Mouse (Mus musculus): ENCODE measurements around the gene Clec4f. TPM values are rescaled to one million over a fixed set of nuclear protein-coding genes. Genes with fewer than 3 reads are reported as not detected.

Gene Clec4f
- polyA plus RNA-seq, 1 experiment: not detected

GRCm38 (mm10) chr6:83699971-83700370, 44.0 kb upstream of the Clec4f start:
- TF ChIP-seq POLR2A (IDR thresholded peaks at IDR 0.05; ENCODE audit: low read depth, low read length): no peak
- TF ChIP-seq CTCF (conservative IDR thresholded peaks at IDR 0.05; ENCODE audit: insufficient read depth, insufficient read length, low read depth, low read length): no peak
- no peaks in the 10 kb centered on the region for H3K4me1 ChIP-seq (ENCODE audit: control insufficient read depth, insufficient read depth, low read length)
- no peaks in the 10 kb centered on the region for H3K36me3 ChIP-seq (ENCODE audit: control insufficient read depth, insufficient read depth, low read length)
- H3K27ac ChIP-seq (ENCODE audit: insufficient read depth, low read depth, low read length): no peak overlapping the region
- no peak overlapping the region for H3K4me3 ChIP-seq (ENCODE audit: insufficient read depth, low read depth, low read length)
- 6% methylated on average over 5 of the region's 5 CpGs for WGBS
- H3K27me3 ChIP-seq (replicated peaks; ENCODE audit: control insufficient read depth, insufficient read depth, low read length): peaks cover 11% of the 10 kb centered on the region
- DNase-seq: no peak

DNA sequence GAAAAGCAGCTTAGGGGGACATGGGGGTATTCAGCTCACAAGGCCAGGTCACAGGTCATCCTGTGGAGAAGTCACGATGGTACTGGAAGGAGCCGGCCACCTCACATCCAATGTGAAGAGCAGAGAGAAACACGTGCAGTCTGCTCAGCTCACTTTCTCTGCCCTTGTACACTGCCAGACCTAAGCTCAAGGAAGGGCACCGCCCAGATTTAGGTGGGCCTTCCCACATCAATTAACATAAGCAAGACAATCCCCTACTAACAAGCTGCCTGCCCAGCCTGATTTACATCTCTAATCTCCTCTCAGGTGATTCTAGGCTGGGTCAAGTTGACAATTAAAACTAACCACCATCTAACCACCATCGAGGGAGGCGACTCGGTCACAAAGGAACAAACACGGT, 41.9 kb upstream of the Clec4f start:
- peaks cover 11% of the 10 kb centered on the region for H3K27me3 ChIP-seq (replicated peaks; ENCODE audit: control insufficient read depth, insufficient read depth, low read length)
- TF ChIP-seq CTCF (conservative IDR thresholded peaks at IDR 0.05; ENCODE audit: insufficient read depth, insufficient read length, low read depth, low read length) (no peak), POLR2A (IDR thresholded peaks at IDR 0.05; ENCODE audit: low read depth, low read length) (no peak)
- no peak overlapping the region for H3K4me3 ChIP-seq (ENCODE audit: insufficient read depth, low read depth, low read length)
- no peaks in the 10 kb centered on the region for H3K36me3 ChIP-seq (ENCODE audit: control insufficient read depth, insufficient read depth, low read length)
- no peak overlapping the region for H3K27ac ChIP-seq (ENCODE audit: insufficient read depth, low read depth, low read length)
- H3K4me1 ChIP-seq (ENCODE audit: control insufficient read depth, insufficient read depth, low read length): no peaks in the 10 kb centered on the region
- DNase-seq: no peak
- WGBS: 9% methylated on average over 8 of the region's 8 CpGs

GRCm38 (mm10) chr6:83696684-83697083, 40.7 kb upstream of the Clec4f start:
- Histone ChIP-seq H3K27ac (ENCODE audit: insufficient read depth, low read depth, low read length) (no peak overlapping the region), H3K36me3 (ENCODE audit: control insufficient read depth, insufficient read depth, low read length) (no peaks in the 10 kb centered on the region), H3K4me1 (ENCODE audit: control insufficient read depth, insufficient read depth, low read length) (no peaks in the 10 kb centered on the region), H3K4me3 (ENCODE audit: insufficient read depth, low read depth, low read length) (no peak overlapping the region), H3K27me3 (replicated peaks; ENCODE audit: control insufficient read depth, insufficient read depth, low read length) (peaks cover 4% of the 10 kb centered on the region)
- DNase-seq: no peak
- WGBS: 10% methylated on average over 7 of the region's 7 CpGs
- TF ChIP-seq POLR2A (IDR thresholded peaks at IDR 0.05; ENCODE audit: low read depth, low read length) (no peak), CTCF (conservative IDR thresholded peaks at IDR 0.05; ENCODE audit: insufficient read depth, insufficient read length, low read depth, low read length) (no peak)

GRCm38 (mm10) chr6:83695731-83696130, 39.7 kb upstream of the Clec4f start:
- no peak for DNase-seq
- WGBS: 9% methylated on average over 3 of the region's 3 CpGs
- TF ChIP-seq CTCF (conservative IDR thresholded peaks at IDR 0.05; ENCODE audit: insufficient read depth, insufficient read length, low read depth, low read length) (0 out of 2 replicates have a peak, but pooled peaks have one; percentile 14), POLR2A (IDR thresholded peaks at IDR 0.05; ENCODE audit: low read depth, low read length) (no peak)
- H3K27ac ChIP-seq (ENCODE audit: insufficient read depth, low read depth, low read length): no peak overlapping the region
- no peaks in the 10 kb centered on the region for H3K36me3 ChIP-seq (ENCODE audit: control insufficient read depth, insufficient read depth, low read length)
- H3K4me3 ChIP-seq (ENCODE audit: insufficient read depth, low read depth, low read length): no peak overlapping the region
- H3K27me3 ChIP-seq (replicated peaks; ENCODE audit: control insufficient read depth, insufficient read depth, low read length): peaks cover 3% of the 10 kb centered on the region
- H3K4me1 ChIP-seq (ENCODE audit: control insufficient read depth, insufficient read depth, low read length): no peaks in the 10 kb centered on the region

GRCm38 (mm10) chr6:83693835-83694234, 37.8 kb upstream of the Clec4f start:
- no peak overlapping the region for H3K27ac ChIP-seq (ENCODE audit: insufficient read depth, low read depth, low read length)
- no peaks in the 10 kb centered on the region for H3K36me3 ChIP-seq (ENCODE audit: control insufficient read depth, insufficient read depth, low read length)
- TF ChIP-seq CTCF (conservative IDR thresholded peaks at IDR 0.05; ENCODE audit: insufficient read depth, insufficient read length, low read depth, low read length) (peak; percentile 68), POLR2A (IDR thresholded peaks at IDR 0.05; ENCODE audit: low read depth, low read length) (no peak)

GRCm38 (mm10) chr6:83692962-83693361, 37.0 kb upstream of the Clec4f start:
- WGBS: 2% methylated on average over 12 of the region's 12 CpGs
- no peak for DNase-seq
- TF ChIP-seq POLR2A (IDR thresholded peaks at IDR 0.05; ENCODE audit: low read depth, low read length): no peak
- TF ChIP-seq CTCF (conservative IDR thresholded peaks at IDR 0.05; ENCODE audit: insufficient read depth, insufficient read length, low read depth, low read length): no peak
- Histone ChIP-seq H3K27ac (ENCODE audit: insufficient read depth, low read depth, low read length) (no peak overlapping the region), H3K27me3 (replicated peaks; ENCODE audit: control insufficient read depth, insufficient read depth, low read length) (no peaks in the 10 kb centered on the region; the same call in 1 of the 2 replicates), H3K4me1 (ENCODE audit: control insufficient read depth, insufficient read depth, low read length) (no peaks in the 10 kb centered on the region), H3K4me3 (ENCODE audit: insufficient read depth, low read depth, low read length) (no peak overlapping the region), H3K36me3 (ENCODE audit: control insufficient read depth, insufficient read depth, low read length) (no peaks in the 10 kb centered on the region)

More at GRCm38 (mm10) chr6:83693835-83694234, 37.8 kb upstream of the Clec4f start:
- 0% methylated on average over 9 of the region's 9 CpGs for WGBS
- H3K27me3 ChIP-seq (replicated peaks; ENCODE audit: control insufficient read depth, insufficient read depth, low read length): no peaks in the 10 kb centered on the region; the same call in 1 of the 2 replicates
- peak; percentile 51 for DNase-seq
- no peaks in the 10 kb centered on the region for H3K4me1 ChIP-seq (ENCODE audit: control insufficient read depth, insufficient read depth, low read length)
- no peak overlapping the region for H3K4me3 ChIP-seq (ENCODE audit: insufficient read depth, low read depth, low read length)

DNA sequence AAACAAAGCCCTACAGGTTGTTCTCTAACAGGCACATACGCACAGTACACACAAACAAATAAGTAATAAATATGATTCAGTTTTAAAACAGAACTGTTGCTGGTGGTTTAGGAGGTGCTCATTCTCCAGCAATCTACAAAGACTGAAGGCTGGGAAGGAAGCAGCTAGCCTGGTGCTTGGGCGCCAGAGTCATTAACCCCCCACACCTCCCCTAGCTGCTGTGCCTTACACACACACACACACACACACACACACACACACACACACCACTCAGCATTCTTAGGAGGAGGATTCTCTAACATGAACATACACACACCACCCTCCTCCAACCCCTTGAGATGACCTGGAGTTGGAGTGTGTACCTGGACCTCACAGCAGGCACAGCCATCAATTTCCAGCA, 34.9 kb upstream of the Clec4f start:
- DNase-seq: no peak
- Histone ChIP-seq H3K27ac (ENCODE audit: insufficient read depth, low read depth, low read length) (no peak overlapping the region), H3K27me3 (replicated peaks; ENCODE audit: control insufficient read depth, insufficient read depth, low read length) (no peaks in the 10 kb centered on the region), H3K36me3 (ENCODE audit: control insufficient read depth, insufficient read depth, low read length) (no peaks in the 10 kb centered on the region), H3K4me1 (ENCODE audit: control insufficient read depth, insufficient read depth, low read length) (no peaks in the 10 kb centered on the region), H3K4me3 (ENCODE audit: insufficient read depth, low read depth, low read length) (no peak overlapping the region)
- WGBS: 62% methylated on average over 2 of the region's 2 CpGs
- TF ChIP-seq CTCF (conservative IDR thresholded peaks at IDR 0.05; ENCODE audit: insufficient read depth, insufficient read length, low read depth, low read length) (no peak), POLR2A (IDR thresholded peaks at IDR 0.05; ENCODE audit: low read depth, low read length) (no peak)

Measured in kidney, adult 2 months (tissue).